Mouse (Mus musculus): ENCODE results near the gene Recql5.
A peak's percentile ranks its signal among the peaks of the same experiment; 100 is the strongest.

The Recql5 gene

DNA sequence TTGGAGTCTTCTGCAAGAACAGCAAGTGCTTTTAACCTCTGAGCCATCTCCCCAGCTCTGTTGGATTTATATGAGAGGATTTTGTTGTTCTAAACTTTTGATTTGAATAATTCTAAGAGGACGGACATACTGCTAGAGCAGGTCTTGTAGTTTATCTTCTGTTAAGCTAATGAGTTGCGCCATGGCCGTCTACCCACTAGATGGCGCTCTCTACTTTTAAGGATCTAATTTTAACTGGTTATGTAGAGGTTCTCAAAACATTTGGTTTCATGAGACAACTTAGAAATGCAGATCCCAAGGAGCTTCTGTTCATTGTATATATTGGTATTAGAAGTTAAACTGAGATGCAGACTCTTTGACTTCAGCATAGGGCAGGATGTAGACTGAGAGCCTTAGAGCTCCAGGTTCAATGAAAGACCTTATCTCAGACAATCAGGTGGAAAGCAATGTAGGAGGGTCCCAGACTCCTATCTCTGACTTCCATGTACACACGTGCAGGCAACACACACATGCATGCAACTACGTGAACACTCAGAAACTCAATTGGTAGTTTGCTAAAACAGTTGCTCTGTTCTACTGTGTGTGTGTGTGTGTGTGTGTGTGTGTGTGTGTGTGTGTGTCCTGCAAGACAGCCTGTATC, 6.5 kb upstream of the Recql5 start:
- peak; percentile 59 for DNase-seq (ENCODE audit: extremely low read depth, low read depth)

DNA sequence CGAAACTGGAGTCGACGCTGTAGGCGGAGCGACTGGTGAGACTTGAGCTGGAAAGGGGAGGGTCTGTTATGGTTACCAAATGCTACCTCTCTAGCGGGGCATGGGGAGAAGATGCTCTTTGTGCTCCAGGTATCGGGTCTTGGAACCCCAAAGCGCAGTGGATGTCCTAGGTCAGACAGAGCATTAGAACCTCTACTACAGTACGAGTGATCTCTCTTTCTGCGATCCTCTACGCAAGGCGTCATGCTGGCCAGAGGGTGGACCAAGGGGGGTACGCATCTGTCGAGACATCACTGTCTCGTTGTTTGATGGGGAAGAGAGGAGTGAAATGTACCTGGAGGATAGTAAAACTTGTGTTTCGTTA, 452 bp upstream of the Recql5 start:
- DNase-seq (ENCODE audit: extremely low read depth, low read depth) = no peak

DNA sequence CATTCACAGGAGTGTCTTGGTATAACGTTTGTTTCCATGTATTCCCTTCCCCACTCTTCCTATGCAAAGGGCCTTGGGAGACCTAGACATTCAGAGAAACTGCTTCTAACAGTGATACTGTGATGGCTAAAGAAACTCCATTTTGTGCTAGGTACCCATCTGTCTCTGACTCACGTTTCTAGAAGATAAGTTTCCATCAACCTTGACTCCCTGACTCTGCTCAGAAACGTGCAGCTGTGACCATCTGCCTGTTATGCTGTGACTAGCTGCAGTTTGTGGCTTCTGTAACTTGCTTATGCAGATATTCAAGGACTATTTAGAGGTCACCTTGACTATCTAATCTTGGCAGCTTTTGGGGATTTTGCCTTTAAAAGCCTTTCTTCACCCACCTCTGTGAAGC, 2.0 kb downstream of the Recql5 start:
- DNase-seq (ENCODE audit: extremely low read depth, low read depth) = no peak

- DNase-seq (ENCODE audit: extremely low read depth, low read depth) = no peak
These were observed 3.5 kb downstream of the Recql5 start for GRCm38 (mm10) chr11:115929818-115930217.

DNA sequence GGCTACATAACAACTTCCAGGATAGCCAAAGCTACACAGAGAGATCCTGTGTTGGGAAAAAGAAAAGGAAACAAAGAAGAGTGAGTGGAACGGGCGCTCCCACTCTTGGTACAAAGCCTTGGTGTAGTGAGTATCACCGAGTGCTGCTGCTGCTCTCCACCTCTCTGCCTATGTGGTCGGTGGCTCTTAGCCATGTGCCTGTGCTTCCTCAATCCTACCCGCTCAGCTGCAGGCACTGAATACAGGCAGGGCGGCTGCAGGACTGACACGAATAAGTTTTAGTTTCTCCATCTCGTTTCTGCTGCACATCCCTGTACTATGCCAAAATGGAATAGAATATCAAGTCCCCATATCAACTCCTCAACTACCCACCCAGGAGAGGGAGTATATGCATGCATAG, 4.2 kb downstream of the Recql5 start:
- DNase-seq (ENCODE audit: extremely low read depth, low read depth) = no peak

DNA sequence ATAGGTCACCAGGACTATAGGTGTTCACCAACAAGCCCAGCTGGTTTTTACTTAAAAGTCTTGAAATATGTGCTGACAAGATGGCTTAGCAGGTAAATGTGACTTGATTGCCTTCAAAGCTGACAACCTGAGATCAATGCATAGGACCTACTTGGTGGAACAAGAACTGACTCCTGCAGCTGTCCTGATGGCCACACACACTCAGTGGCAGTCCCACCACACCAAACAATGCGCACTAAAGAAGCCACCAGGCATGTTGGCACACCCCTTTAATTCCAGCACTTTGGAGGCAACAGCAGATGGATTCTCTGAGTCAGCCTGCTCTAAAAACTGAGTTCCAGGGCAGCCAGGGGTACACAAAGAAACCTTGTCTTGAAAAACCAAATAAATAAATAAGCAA, 11.3 kb downstream of the Recql5 start:
- DNase-seq (ENCODE audit: extremely low read depth, low read depth) = no peak

DNA sequence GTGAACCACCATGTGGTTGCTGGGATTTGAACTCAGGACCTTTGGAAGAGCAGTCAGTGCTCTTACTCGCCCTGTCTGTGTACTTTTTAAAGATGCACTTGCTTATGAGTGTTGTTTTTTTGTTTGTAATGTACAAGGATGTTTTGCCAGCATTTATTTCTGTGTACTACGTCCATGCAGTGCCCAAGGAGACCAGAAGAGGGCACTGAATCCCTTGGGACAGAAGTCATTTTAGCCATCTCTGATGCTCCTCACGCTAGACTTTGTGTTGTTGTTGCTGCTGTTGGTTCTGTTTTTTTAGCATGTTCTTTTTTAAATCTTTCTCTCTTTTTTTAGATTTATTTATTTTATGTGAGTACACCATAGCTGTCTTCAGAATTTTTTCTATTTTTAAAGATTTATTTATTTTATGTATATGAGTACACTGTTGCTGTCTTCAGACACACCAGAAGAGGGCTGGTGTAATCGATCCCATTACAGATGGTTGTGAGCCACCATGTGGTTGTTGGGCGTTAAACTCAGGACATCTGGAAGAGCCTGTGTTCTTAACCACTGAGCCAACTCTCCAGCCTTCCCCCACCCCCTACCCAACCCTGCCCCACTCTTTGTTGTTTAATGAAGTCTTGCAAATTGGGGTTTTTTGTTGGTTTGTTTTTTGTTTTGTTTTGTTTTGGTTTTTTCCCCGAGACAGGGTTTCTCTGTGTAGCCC, 13.0 kb downstream of the Recql5 start:
- peak; percentile 52 for DNase-seq (ENCODE audit: extremely low read depth, low read depth)

DNA sequence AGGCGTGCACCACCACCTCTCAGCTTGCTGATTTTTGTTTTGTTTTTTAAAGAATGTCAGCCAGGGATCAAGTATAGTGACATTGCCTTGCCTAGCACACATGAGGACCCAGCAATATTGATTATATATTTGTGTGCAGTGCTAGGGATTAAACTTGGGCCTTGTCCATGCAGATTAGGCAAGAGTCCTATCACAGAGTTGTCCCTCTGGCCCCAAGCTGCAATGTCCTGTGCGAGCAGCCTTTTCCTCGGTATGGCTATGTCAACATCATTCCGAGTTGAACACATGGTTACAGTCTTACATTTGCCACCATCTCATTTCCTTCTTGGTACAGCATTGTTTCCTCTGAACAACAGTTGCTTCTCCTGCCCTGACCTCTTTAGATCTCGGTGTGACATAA, 14.2 kb downstream of the Recql5 start:
- DNase-seq (ENCODE audit: extremely low read depth, low read depth) = no peak

DNA sequence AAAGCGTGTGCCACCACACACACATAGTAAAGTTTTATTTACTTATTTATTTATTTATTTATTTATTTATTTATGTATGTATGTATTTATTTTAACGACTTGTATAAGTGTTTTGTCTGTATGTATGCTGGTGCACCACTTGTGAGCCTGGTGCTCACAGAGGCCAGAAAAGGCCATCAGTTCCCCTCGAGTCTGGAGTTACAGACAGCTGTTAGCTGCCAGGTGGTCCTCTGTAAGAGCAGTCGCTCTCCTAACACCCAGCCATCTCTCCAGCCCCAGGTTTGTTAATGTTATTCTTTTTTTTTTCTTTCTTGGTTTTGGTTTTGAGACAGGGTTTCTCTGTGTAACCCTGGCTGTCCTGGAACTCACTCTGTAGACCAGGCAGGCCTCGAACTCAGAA, 14.6 kb downstream of the Recql5 start:
- DNase-seq (ENCODE audit: extremely low read depth, low read depth) = no peak

DNA sequence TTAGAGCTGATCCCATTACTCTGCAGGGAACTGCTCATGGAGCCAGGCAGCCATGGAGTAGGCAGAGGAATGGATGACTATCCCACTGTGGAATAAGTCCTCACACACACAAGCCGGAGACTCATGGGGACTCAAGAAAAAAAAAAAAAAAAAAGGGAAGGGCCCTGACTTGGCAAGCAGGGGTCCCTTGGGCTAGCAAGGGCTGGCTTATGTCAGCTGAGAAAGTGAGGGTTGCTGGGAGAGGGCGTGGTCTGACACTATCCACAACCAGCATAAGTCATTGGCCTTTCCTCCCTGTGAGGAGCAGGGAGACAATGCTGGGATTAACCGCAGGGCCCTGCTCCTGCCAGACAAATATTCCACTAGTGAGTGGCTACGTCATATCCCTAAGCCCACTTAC, 16.7 kb downstream of the Recql5 start:
- no peak for DNase-seq (ENCODE audit: extremely low read depth, low read depth)

DNA sequence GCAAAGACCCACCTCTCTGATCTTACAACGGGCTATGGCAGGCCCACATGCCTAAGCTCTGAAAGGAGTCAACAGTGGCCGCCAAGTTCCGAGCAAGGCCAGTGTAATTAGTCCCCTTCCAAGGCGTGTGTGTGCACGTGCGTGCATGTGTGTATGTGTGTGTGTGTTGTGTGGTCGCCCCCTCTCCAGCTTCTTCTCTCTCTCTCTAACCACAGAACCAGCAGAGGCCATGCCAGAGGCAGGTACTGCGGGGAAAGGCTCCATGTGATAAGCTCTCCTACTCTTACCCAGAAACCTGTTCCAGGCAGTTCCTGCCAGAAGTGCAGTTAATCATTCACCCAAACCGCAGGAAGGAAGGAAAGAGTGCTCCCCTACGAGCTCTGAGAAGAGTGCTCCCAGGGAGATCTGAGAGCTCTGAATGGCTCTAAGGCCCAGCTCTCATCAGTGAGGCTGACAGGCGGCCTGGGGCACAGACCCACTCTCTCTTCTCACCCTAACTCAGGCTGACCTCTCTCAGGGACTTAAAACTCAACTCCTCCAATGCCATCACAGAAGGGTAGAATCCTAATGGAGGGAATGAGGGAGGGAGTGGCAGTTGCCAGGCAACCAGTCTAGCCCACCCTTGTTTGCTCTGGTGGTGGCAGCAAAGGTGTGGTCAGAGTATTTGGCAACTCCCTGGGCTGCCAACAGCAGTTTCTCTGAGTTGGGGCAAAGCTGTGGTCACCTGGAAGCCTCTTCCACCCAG, 21.5 kb downstream of the Recql5 start, which contains the start of gene Smim6:
Smim6 (plus strand) TSS at position 386 of the 745 bp plus-strand sequence.
- peak; percentile 78 for DNase-seq (ENCODE audit: extremely low read depth, low read depth)

DNA sequence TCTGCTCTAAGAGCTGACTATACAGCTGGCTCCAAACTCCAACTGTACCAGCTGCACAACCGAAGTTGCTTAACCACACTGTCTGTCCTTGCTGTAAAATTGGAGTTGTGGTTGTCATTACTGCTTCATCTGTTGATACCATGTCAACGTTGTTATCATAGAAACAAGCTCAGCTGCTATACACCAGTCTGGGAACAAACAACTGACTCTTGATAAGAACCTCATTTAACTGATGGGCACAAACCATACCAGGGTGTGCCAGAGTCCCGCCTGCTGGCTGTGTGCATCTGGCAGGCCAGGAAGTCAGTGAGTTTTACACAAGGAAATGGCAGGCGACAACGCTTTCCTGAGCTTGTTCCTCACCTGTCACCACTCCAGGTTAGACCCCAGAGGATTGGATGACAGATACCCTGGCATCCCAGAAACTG, 22.1 kb downstream of the Recql5 start:
- DNase-seq (ENCODE audit: extremely low read depth, low read depth) = peak; percentile 94

- DNase-seq (ENCODE audit: extremely low read depth, low read depth) = no peak
These were observed 26.8 kb downstream of the Recql5 start for GRCm38 (mm10) chr11:115906521-115906920.

GRCm38 (mm10) chr11:115906116-115906515, 27.2 kb downstream of the Recql5 start:
- DNase-seq (ENCODE audit: extremely low read depth, low read depth) = no peak

DNA sequence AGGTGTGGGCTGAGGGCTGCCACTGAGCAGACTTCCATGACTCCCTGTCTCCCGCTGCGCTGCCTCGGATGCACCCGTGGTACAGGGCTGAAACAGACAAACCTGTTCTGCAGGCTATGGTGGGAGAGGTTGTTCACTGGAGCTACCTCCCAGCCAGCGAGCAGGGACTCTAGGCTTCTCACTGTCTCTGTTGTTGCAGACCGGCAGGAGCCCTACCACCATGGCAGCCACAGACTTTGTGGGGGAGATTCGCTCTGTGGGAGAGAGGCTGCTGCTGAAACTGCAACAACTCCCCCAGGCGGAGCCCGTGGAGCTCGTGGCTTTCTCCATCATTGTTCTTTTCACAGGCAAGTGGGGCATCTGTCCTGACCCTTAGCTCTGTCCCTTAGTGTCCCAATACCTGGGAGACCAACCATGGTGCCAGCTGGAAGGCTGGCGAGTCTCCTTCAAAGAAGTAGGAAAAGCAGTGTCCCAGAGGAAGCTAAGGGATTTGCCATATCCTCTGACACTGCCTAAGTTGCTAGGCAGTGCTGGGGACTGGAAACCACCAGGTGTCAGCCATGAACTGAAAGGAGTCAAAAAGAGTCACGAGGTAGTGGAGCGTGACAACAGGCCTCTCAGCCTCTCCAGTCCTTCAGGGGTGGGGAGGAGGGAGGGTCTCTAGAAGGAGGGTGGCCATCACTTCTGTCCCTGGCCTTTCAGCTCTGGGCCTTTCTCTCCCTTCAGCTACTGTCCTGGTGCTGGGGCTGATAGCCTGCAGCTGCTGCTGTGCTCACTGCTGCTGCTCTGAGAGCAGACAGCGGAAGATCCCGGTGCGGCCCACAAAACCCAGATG, 28.1 kb downstream of the Recql5 start:
- DNase-seq (ENCODE audit: extremely low read depth, low read depth) = no peak

DNA sequence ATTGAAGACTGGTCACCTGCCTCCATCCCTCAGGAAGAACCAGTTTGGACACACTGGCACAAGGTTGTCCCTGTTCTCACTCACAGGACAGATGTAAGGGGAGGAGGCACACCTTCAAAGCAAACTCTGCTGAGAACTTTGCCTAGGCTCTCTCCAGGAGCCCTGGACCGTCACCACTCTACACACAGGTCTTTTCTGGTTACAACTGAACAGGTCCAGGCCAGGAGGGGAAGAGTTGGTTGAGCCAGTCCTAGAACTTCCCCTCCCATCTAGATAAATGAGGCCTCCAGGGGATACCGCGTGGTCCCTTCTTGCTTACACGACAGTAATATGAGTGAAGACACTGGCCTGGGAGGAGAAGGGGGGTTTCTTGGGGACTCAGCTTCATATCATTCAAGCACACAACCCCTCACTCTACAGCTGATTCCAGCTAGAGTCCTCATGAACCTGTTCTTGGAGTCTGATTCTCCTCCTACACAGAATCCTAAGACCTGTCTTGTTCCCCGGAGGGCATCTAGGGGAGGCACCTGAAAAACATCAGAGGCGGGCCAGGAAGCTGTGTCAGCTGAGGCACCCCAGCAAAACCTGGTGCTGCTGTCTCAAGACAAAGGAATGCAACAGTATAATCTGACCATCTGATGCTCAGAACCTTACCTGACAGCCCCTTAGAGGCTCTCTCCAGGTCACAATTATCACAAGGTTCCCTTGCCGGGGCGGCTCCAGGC, 28.9 kb downstream of the Recql5 start:
- no peak for DNase-seq (ENCODE audit: extremely low read depth, low read depth)

DNA sequence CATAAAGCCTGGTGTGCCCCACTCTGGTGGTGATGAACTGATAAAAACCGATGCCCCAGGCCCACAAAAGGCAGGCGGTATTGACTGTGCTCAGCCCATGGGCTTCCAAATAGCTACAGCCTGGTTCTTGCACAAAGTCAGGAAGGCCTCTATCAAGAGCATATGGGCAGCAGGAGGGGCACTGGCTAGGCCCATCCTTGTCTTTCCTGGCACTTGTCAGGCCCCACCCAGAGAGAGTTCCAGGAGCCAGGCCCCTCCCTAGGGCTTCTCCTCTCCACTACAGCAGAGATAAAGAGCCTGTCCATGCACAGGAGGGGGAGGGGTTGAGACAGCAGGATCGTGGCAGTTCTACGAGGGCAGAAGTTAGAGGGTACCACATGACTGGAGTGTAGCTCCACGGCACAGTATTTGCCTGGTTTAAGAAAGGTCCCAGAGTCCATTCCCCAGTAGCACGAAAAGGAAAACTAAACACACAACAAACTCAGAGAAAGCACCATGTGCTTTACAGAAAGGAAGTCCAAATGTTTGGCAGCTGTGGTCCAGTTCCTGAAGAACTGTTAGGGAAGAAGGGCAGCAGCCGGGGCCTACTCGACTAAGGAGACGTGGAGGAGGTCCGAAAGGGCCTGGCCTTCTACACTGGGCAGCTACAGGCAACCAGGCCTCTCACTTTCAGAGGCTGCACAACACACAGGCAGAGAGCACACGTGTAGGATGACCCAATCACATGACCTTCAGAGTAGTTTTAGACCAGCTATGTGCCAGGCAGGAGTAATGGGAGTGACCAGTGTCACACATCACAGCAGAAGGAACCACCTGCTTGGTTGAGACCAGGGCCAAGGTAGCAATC, 29.7 kb downstream of the Recql5 start:
- DNase-seq (ENCODE audit: extremely low read depth, low read depth) = peak; percentile 76

DNA sequence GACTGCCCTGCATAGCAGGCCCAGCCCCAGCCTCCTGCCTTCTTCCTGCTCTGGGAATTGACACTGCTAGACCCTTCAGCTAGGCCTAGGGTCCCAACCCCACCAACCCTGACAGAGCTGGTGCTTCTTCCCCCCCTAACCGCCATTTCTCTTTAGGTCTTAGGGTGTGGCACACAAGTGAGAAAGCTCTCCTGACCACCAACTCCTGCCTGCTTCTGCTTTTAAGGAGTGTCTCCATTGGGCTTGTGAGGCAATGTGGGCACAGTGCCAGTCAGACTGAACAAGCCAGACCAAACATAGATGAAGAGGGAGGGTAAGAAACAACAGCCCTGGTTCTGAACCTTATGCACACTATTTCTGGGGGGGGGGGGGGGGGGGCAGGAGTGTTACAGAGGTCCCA, 30.4 kb downstream of the Recql5 start:
- peak; percentile 93 for DNase-seq (ENCODE audit: extremely low read depth, low read depth)

DNA sequence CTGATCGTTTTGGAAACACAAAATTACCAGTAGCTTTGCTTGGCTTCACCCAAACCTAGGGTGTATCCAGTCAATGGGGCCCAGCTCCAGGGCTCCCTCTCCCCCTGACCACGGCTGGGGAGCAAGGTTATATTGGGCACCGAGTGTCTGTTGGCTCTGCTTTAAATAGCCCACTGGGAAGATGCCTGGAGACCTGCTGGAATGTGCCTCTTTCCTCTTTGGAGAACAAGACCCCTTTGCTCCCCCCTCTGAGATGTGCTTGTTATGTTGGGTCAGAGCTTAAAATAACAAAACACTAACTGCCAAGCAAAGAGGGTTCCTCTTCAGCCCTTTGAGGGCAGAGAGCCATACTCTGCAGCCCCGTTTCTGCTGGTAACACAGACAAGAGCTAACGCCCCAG, 31.1 kb downstream of the Recql5 start:
- no peak for DNase-seq (ENCODE audit: extremely low read depth, low read depth)

Measured in MEL-GATA-1-ER (cell line).